Mouse (Mus musculus) Muller cell, postnatal 12 days (primary cell): ENCODE measurements around the gene Aamdc.

Experiments used
- DNase-seq: peaks from one replicate; pipeline ENCODE4 v3.0.0-alpha.2; 2015; ENCODE audit errors: inconsistent ontology term

The Aamdc gene

DNA sequence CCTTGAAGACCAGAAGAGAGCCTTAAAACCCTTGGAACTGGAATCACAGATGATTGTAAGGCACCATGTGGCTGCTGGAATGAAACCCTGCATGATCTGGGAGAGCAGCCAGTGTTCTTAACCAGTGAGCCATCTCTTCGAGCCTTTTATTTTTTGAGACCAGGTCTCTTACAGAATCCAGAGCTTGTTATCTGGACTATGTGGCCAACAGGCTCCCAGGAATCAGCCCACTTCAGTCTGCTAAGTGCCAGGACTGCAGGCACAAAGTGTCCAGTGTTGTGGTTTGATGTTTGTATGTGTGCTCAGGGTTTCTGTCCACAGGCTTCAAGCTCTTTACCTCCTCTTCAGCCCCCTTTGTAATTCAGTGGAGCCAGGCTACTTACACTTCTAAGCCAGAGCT is 64.5 kb downstream of the Aamdc start:
- DNase-seq, result peak; percentile 91

- DNase-seq, result peak; percentile 68
These were observed 78.6 kb downstream of the Aamdc start for GRCm38 (mm10) chr7:97500555-97501209.
